Mouse (Mus musculus): ENCODE data around the gene Gm20388. TPM values are rescaled to one million over a fixed set of nuclear protein-coding genes. Genes with fewer than 3 reads are reported as not detected.

Gene Gm20388
- polyA plus RNA-seq, 1 experiment from 2014 or later, result 7.4 TPM

DNA sequence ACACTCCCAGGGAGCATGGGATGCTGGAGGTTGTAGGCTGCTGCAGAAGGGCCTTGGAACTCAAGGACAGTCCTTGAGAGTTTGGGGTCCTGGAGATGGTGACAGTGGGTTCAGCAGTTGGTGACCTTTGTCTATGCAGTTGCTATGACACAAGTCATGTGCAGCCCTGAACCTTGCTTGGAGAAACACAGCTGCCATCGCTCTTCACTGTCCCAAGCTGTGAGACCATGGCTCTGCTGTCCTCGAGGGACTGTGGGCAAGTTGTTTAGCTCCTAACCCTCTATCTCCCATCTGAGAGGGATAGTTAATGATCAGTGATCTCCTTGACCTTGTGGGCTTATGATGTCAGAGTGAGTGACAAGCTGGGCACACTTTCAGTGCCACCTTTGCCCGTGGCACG, 125.9 kb downstream of the Gm20388 start:
- ATAC-seq (replicated peaks; ENCODE audit: low FRiP score), result no peak
- no peak overlapping the region for H3K4me2 ChIP-seq
- whole genome bisulfite sequencing, result 41% methylated on average over 4 of the region's 4 CpGs

DNA sequence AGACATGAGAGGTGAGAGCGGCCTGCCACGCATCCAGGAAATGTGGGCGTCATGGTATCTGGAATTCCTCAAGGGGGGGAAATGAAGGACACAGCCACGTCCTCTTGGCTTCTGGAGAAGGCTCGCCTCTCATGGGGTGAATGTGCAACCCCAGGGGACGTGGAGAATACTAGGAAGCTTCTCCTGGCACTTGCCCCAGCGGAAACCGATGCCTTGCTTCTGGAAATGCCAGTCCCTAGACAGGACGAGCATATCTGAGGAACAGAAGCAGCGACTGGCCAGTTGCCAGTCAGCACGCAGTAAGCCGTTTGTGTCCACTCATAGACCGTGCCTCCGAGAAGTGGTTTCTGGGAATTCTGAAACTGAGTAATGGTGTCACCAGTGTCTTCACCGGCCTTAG, 126.6 kb downstream of the Gm20388 start:
- Histone ChIP-seq H3K27me3 (0 out of 2 replicates have a peak, but pooled peaks cover 6% of the 10 kb centered on the region), H3K9me3 (replicated peaks) (no peaks in the 10 kb centered on the region), H3K4me1 (peaks cover 34% of the 10 kb centered on the region), H3K9ac (no peak overlapping the region), H3K4me3 (replicated peaks) (no peak overlapping the region), H3K36me3 (no peaks in the 10 kb centered on the region), H3K27ac (no peak overlapping the region), H3K4me2 (no peak overlapping the region)
- ATAC-seq (replicated peaks; ENCODE audit: low FRiP score), result no peak
- WGBS, result 72% methylated on average over 15 of the region's 15 CpGs

More for the DNA sequence above, 125.9 kb downstream of the Gm20388 start:
- no peak overlapping the region for H3K4me3 ChIP-seq (replicated peaks)
- no peak overlapping the region for H3K9ac ChIP-seq
- no peak overlapping the region for H3K27ac ChIP-seq
- 0 out of 2 replicates have a peak, but pooled peaks cover 6% of the 10 kb centered on the region for H3K27me3 ChIP-seq
- peaks cover 34% of the 10 kb centered on the region for H3K4me1 ChIP-seq
- no peaks in the 10 kb centered on the region for H3K9me3 ChIP-seq (replicated peaks)
- no peaks in the 10 kb centered on the region for H3K36me3 ChIP-seq

- 0 out of 2 replicates have a peak, but pooled peaks cover 6% of the 10 kb centered on the region for H3K27me3 ChIP-seq
- H3K36me3 ChIP-seq, result no peaks in the 10 kb centered on the region
- H3K4me3 ChIP-seq (replicated peaks), result no peak overlapping the region
- no peak overlapping the region for H3K4me2 ChIP-seq
- peaks cover 32% of the 10 kb centered on the region for H3K4me1 ChIP-seq
- H3K9me3 ChIP-seq (replicated peaks), result no peaks in the 10 kb centered on the region
- no peak overlapping the region for H3K27ac ChIP-seq
- 74% methylated on average over 8 of the region's 8 CpGs for WGBS
- no peak for ATAC-seq (replicated peaks; ENCODE audit: low FRiP score)
- no peak overlapping the region for H3K9ac ChIP-seq
Measured at GRCm38 (mm10) chr8:120037611-120038010, 127.0 kb downstream of the Gm20388 start.

DNA sequence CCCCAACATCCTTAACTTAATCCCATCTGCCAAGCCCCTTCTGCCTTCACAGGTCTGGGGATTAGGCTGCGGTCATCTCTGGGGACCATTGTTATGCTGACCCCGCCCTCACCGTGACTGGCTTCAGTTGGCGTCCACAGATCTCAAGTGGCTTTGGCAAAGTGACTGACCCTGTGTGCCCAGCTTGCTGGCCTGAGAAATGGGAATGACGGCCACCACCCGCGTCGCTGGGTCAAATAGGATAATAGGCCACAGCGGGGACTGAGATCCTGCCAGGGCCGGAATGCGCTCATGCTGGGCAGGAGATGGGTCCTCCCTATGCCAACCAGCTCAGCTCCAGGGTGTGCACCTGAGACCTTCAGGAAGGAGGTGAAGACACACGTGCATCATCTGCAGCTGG, 128.1 kb downstream of the Gm20388 start:
- WGBS, result 96% methylated on average over 12 of the region's 12 CpGs
- peaks cover 30% of the 10 kb centered on the region for H3K4me1 ChIP-seq
- no peak for ATAC-seq (replicated peaks; ENCODE audit: low FRiP score)

DNA sequence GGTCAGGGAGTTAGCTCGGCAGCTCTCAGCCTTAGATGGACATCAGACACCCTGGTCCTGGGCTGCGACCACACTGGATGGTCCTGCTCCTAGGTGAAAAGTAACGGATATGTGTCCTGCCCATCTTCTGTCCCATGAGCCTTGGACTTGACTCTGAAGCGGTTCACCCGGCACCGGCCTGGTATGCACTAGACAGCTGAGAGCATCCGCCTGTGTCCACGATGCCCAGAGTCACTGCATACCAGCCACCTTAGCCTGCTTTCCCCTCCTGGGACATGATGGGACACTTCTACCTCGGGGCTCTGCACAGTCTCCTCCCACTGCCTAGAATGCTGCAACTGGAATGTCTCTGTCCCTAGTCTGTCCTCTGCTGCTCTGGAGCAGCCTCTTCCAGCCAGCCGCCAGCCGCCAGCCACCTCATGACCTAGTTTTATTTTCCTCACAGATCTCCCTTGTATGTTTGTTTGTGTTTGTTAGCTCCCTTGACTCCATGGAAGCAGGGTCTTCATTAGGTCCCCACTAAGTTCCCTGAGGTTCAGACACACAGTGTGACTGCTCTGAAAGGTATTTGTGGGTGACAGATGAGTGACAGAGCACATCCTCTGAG, 128.8 kb downstream of the Gm20388 start:
- H3K4me3 ChIP-seq (replicated peaks), result no peak overlapping the region
- 64% methylated on average over 11 of the region's 11 CpGs for WGBS

More for the DNA sequence above, 128.1 kb downstream of the Gm20388 start:
- Histone ChIP-seq H3K9me3 (replicated peaks) (no peaks in the 10 kb centered on the region), H3K4me2 (no peak overlapping the region), H3K9ac (no peak overlapping the region), H3K4me3 (replicated peaks) (no peak overlapping the region), H3K27me3 (0 out of 2 replicates have a peak, but pooled peaks cover 6% of the 10 kb centered on the region), H3K27ac (no peak overlapping the region), H3K36me3 (no peaks in the 10 kb centered on the region)

DNA sequence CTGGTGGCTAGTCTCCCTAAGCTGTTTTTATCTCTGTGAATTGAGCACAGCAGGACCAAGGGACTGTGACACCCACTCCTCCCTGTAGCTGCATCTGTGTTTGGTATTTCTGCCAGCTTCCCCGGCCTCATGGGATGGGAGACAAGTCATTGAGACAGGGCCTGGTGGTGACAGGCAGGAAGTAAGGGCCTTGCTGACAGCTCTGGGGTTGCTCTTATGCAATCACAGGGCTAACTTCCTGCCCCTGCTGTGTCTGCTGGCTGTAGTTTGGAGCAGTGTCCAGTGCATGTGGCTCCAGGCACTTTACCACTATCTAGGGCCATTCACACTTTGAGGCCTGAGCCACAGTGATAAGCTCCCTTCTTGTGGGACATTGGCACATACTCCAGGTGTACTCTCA, 130.2 kb downstream of the Gm20388 start:
- 0 out of 2 replicates have a peak, but pooled peaks cover 6% of the 10 kb centered on the region for H3K27me3 ChIP-seq
- no peaks in the 10 kb centered on the region for H3K9me3 ChIP-seq (replicated peaks)
- no peaks in the 10 kb centered on the region for H3K36me3 ChIP-seq
- WGBS, result 52% methylated on average over 1 of the region's 1 CpGs
- no peak for ATAC-seq (replicated peaks; ENCODE audit: low FRiP score)
- no peak overlapping the region for H3K4me3 ChIP-seq (replicated peaks)
- no peak overlapping the region for H3K4me2 ChIP-seq
- H3K9ac ChIP-seq, result no peak overlapping the region
- H3K4me1 ChIP-seq, result peaks cover 26% of the 10 kb centered on the region
- H3K27ac ChIP-seq, result no peak overlapping the region

More for the DNA sequence above, 128.8 kb downstream of the Gm20388 start:
- Histone ChIP-seq H3K4me2 (no peak overlapping the region), H3K36me3 (no peaks in the 10 kb centered on the region), H3K9me3 (replicated peaks) (no peaks in the 10 kb centered on the region), H3K27ac (no peak overlapping the region), H3K9ac (no peak overlapping the region), H3K27me3 (0 out of 2 replicates have a peak, but pooled peaks cover 6% of the 10 kb centered on the region), H3K4me1 (peaks cover 26% of the 10 kb centered on the region)
- 0 out of 2 replicates have a peak, but pooled peaks have one; percentile 28 for ATAC-seq (replicated peaks; ENCODE audit: low FRiP score)

- 80% methylated on average over 10 of the region's 10 CpGs for WGBS
- Histone ChIP-seq H3K9me3 (replicated peaks) (no peaks in the 10 kb centered on the region), H3K36me3 (no peaks in the 10 kb centered on the region), H3K4me1 (peaks cover 28% of the 10 kb centered on the region), H3K4me3 (replicated peaks) (no peak overlapping the region), H3K4me2 (no peak overlapping the region), H3K27me3 (0 out of 2 replicates have a peak, but pooled peaks cover 6% of the 10 kb centered on the region), H3K27ac (no peak overlapping the region), H3K9ac (no peak overlapping the region)
- ATAC-seq (replicated peaks; ENCODE audit: low FRiP score), result no peak
Measured at GRCm38 (mm10) chr8:120042542-120043312, 132.1 kb downstream of the Gm20388 start.

DNA sequence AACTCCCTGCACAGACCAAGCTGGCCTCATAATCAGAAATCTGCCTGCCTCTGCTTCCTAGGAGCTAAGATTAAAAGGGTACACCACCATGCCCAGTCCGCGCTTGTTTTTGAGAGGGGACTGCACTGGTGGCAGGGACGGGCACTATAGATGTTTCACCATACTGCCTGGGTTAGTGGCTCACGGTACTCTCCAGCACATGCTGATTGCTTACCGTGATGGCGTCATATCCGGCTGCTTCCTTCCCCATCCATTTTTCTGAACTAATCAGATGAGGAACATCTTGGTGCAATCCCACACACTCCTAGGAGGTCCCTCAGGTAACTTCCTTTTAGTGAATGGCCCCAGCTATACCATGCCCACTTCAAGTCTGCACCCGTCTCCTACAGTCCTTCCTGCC, 134.3 kb downstream of the Gm20388 start:
- Histone ChIP-seq H3K9ac (no peak overlapping the region), H3K4me1 (peaks cover 20% of the 10 kb centered on the region), H3K27me3 (no peaks in the 10 kb centered on the region), H3K4me2 (no peak overlapping the region), H3K4me3 (replicated peaks) (no peak overlapping the region), H3K9me3 (replicated peaks) (no peaks in the 10 kb centered on the region), H3K27ac (no peak overlapping the region), H3K36me3 (no peaks in the 10 kb centered on the region)
- 97% methylated on average over 8 of the region's 8 CpGs for WGBS
- ATAC-seq (replicated peaks; ENCODE audit: low FRiP score), result no peak

GRCm38 (mm10) chr8:120045471-120045870, 134.8 kb downstream of the Gm20388 start:
- WGBS, result 48% methylated on average over 5 of the region's 5 CpGs
- no peak overlapping the region for H3K4me3 ChIP-seq (replicated peaks)
- H3K4me1 ChIP-seq, result peaks cover 19% of the 10 kb centered on the region
- no peaks in the 10 kb centered on the region for H3K27me3 ChIP-seq
- H3K9me3 ChIP-seq (replicated peaks), result no peaks in the 10 kb centered on the region
- H3K27ac ChIP-seq, result no peak overlapping the region
- no peaks in the 10 kb centered on the region for H3K36me3 ChIP-seq
- no peak for ATAC-seq (replicated peaks; ENCODE audit: low FRiP score)
- no peak overlapping the region for H3K4me2 ChIP-seq
- H3K9ac ChIP-seq, result no peak overlapping the region

- Histone ChIP-seq H3K9me3 (replicated peaks) (no peaks in the 10 kb centered on the region), H3K27ac (peak overlapping the region; percentile 19; the same call in 1 of the 2 replicates), H3K4me2 (no peak overlapping the region), H3K4me1 (peaks cover 26% of the 10 kb centered on the region), H3K9ac (no peak overlapping the region), H3K27me3 (no peaks in the 10 kb centered on the region), H3K4me3 (replicated peaks) (no peak overlapping the region), H3K36me3 (no peaks in the 10 kb centered on the region)
- 53% methylated on average over 14 of the region's 14 CpGs for WGBS
- 0 out of 2 replicates have a peak, but pooled peaks have one; percentile 49 for ATAC-seq (replicated peaks; ENCODE audit: low FRiP score)
Measured at GRCm38 (mm10) chr8:120046258-120047020, 135.8 kb downstream of the Gm20388 start.

- Histone ChIP-seq H3K4me3 (replicated peaks) (no peak overlapping the region), H3K36me3 (no peaks in the 10 kb centered on the region), H3K9me3 (replicated peaks) (no peaks in the 10 kb centered on the region), H3K4me1 (peaks cover 26% of the 10 kb centered on the region), H3K27ac (no peak overlapping the region), H3K9ac (no peak overlapping the region), H3K4me2 (no peak overlapping the region), H3K27me3 (no peaks in the 10 kb centered on the region)
- WGBS, result 84% methylated on average over 13 of the region's 13 CpGs
- ATAC-seq (replicated peaks; ENCODE audit: low FRiP score), result no peak
Measured at GRCm38 (mm10) chr8:120049949-120050348, 139.3 kb downstream of the Gm20388 start.

GRCm38 (mm10) chr8:120050376-120050775, 139.7 kb downstream of the Gm20388 start:
- peaks cover 25% of the 10 kb centered on the region for H3K4me1 ChIP-seq
- no peaks in the 10 kb centered on the region for H3K9me3 ChIP-seq (replicated peaks)
- no peak overlapping the region for H3K4me2 ChIP-seq
- no peaks in the 10 kb centered on the region for H3K36me3 ChIP-seq
- H3K4me3 ChIP-seq (replicated peaks), result no peak overlapping the region
- no peaks in the 10 kb centered on the region for H3K27me3 ChIP-seq
- no peak overlapping the region for H3K9ac ChIP-seq
- 65% methylated on average over 10 of the region's 10 CpGs for WGBS
- no peak overlapping the region for H3K27ac ChIP-seq
- ATAC-seq (replicated peaks; ENCODE audit: low FRiP score), result no peak
